Mouse (Mus musculus) lung, adult 2 months (tissue): ENCODE results near the gene Ankrd33.
A peak's percentile ranks its signal among the peaks of the same experiment; 100 is the strongest.

Source experiments
- CTCF ChIP-seq: fragments of 200-500 bp; IDR thresholded peaks from 2 replicates; pipeline ENCODE4 v1.5.1; 2011; ENCODE audit warnings: mild to moderate bottlenecking, low read length, control low read depth; ENCODE audit not compliant: insufficient read depth
- POLR2A ChIP-seq: fragments of 200-500 bp; IDR thresholded peaks from 2 replicates; pipeline ENCODE4 v1.6.1; 2011; ENCODE audit warnings: low read depth, mild to moderate bottlenecking, control low read depth, low read length, borderline replicate concordance; ENCODE audit errors: extremely low read depth

GRCm38 (mm10) chr15:101132761-101133160 lies 17.2 kb downstream of the Ankrd33 start:
- TF ChIP-seq POLR2A (peak; percentile 14; the same call in 1 of the 2 replicates), CTCF (no peak)
